In genomic region chr11:120989523-120989922, GRCm38 (mm10) we compare ENCODE assay signal across 8 mouse cellular contexts. TPM values are rescaled to one million over a fixed set of nuclear protein-coding genes. Genes with fewer than 3 reads are reported as not detected.
DNase-seq lines count a peak whose midpoint lies in the region; ATAC-seq and TF ChIP-seq lines count a peak whose summit lies in the region.

No protein-coding gene starts in this region.

- peak overlapping the region; percentile 73 for H3K4me2 ChIP-seq in heart, embryonic 16.5 days (ENCODE audit: low read depth, low read length)
- peak overlapping the region; percentile 97 for H3K4me2 ChIP-seq in forebrain, embryonic 16.5 days (ENCODE audit: low read length)
- peak overlapping the region; percentile 95 for H3K4me2 ChIP-seq in midbrain, embryonic 11.5 days

- H3K27me3 ChIP-seq in heart, embryonic 16.5 days (ENCODE audit: control insufficient read depth, insufficient read depth, low read length), result no peaks in the 10 kb centered on the region
- no peaks in the 10 kb centered on the region for H3K27me3 ChIP-seq in forebrain, embryonic 16.5 days (replicated peaks; ENCODE audit: control insufficient read depth, insufficient read depth, low read length)
- H3K27me3 ChIP-seq in midbrain, embryonic 11.5 days (ENCODE audit: control insufficient read depth, insufficient read depth, low read length), result no peaks in the 10 kb centered on the region

- intact Hi-C loops in heart, postnatal 36 days (cut with DNase I), result loop anchor here (5.0 kb wide), 1 partner anchor 37 kb away; no protein-coding TSS in a partner anchor
- intact Hi-C loops in gastrocnemius, postnatal 36 days (cut with DNase I), result no loop called here

- ATAC-seq in heart, embryonic 16.5 days (replicated peaks; ENCODE audit: extremely low read depth, insufficient read depth, low FRiP score), result no peak
- no peak for ATAC-seq in forebrain, embryonic 16.5 days
- ATAC-seq in midbrain, embryonic 11.5 days (ENCODE audit: low FRiP score), result no peak

- 12% methylated on average over 1 of the region's 1 CpGs for WGBS in heart, embryonic 16.5 days
- whole genome bisulfite sequencing in forebrain, embryonic 16.5 days, result 25% methylated on average over 1 of the region's 1 CpGs
- 50% methylated on average over 1 of the region's 1 CpGs for WGBS in midbrain, embryonic 11.5 days

- H3K4me1 ChIP-seq in heart, embryonic 16.5 days (ENCODE audit: control insufficient read depth, insufficient read depth, low read length), result peaks cover 55% of the 10 kb centered on the region
- peaks cover 0 to 9% of the 10 kb centered on the region in 2 experiments; a peak in 1 of 4 replicates for H3K4me1 ChIP-seq in ES-E14 (ENCODE audit: control insufficient read depth in 2 of 2, insufficient read depth in 2 of 2, low read length in 2 of 2, poor library complexity in 1 of 2)
- H3K4me1 ChIP-seq in forebrain, embryonic 16.5 days (replicated peaks; ENCODE audit: control insufficient read depth, insufficient read depth, low read length), result peaks cover 38% of the 10 kb centered on the region
- H3K4me1 ChIP-seq in midbrain, embryonic 11.5 days (ENCODE audit: control insufficient read depth, insufficient read depth, low read length), result peaks cover 21% of the 10 kb centered on the region

- in situ Hi-C loops in ES-E14 (cut with MboI; ENCODE audit: low sequenced_read_pairs in 2 of 2, unreplicated experiment in 2 of 2), result no loop called here

- H3K9me3 ChIP-seq in heart, embryonic 16.5 days (replicated peaks; ENCODE audit: control insufficient read depth, low read length), result no peaks in the 10 kb centered on the region
- no peaks in the 10 kb centered on the region for H3K9me3 ChIP-seq in ES-E14 (ENCODE audit: control insufficient read depth, insufficient read depth, low read depth, low read length)
- no peaks in the 10 kb centered on the region for H3K9me3 ChIP-seq in forebrain, embryonic 16.5 days (ENCODE audit: control insufficient read depth, low read length)
- H3K9me3 ChIP-seq in midbrain, embryonic 11.5 days (ENCODE audit: control insufficient read depth, low read length), result no peaks in the 10 kb centered on the region

- H3K27ac ChIP-seq in heart, embryonic 16.5 days (ENCODE audit: low read length), result no peak overlapping the region; the same call in 1 of the 2 replicates
- no peak overlapping the region for H3K27ac ChIP-seq in ES-E14 (ENCODE audit: insufficient read depth, low read depth, low read length, poor library complexity, severe bottlenecking)
- H3K27ac ChIP-seq in forebrain, embryonic 16.5 days (ENCODE audit: low read length), result peak overlapping the region; percentile 93; the same call in 1 of the 2 replicates
- H3K27ac ChIP-seq in midbrain, embryonic 11.5 days (ENCODE audit: low read depth, low read length), result no peak overlapping the region

- H3K9ac ChIP-seq in heart, embryonic 16.5 days (ENCODE audit: low read length), result peak overlapping the region; percentile 99
- H3K9ac ChIP-seq in ES-E14 (ENCODE audit: insufficient read depth, low read depth, low read length, poor library complexity, severe bottlenecking), result peak overlapping the region; percentile 55; the same call in 1 of the 2 replicates
- H3K9ac ChIP-seq in forebrain, embryonic 16.5 days (replicated peaks; ENCODE audit: low read depth, low read length), result peak overlapping the region; percentile 100
- H3K9ac ChIP-seq in midbrain, embryonic 11.5 days (ENCODE audit: low read length), result peak overlapping the region; percentile 100

- DNase-seq in heart, postnatal 36 days, result no peak
- no peak for DNase-seq in ES-E14 (ENCODE audit: low read depth, low spot score)
- DNase-seq in midbrain, embryonic 11.5 days (ENCODE audit: low spot score, missing footprints), result peak; percentile 88
- DNase-seq in gastrocnemius, postnatal 36 days, result no peak
- no peak for DNase-seq in adrenal gland, adult 8-10 months
- DNase-seq in Muller cell, postnatal 12 days (ENCODE audit: inconsistent ontology term), result no peak

- peaks cover 6% of the 10 kb centered on the region; the same call in 1 of the 2 replicates for H3K36me3 ChIP-seq in heart, embryonic 16.5 days (ENCODE audit: control insufficient read depth, insufficient read depth)
- H3K36me3 ChIP-seq in ES-E14 (ENCODE audit: control insufficient read depth, insufficient read depth, low read length, poor library complexity, severe bottlenecking), result peaks cover 11% of the 10 kb centered on the region; the same call in 1 of the 2 replicates
- 0 out of 2 replicates have a peak, but pooled peaks cover 2% of the 10 kb centered on the region for H3K36me3 ChIP-seq in forebrain, embryonic 16.5 days (ENCODE audit: control insufficient read depth, insufficient read depth)
- H3K36me3 ChIP-seq in midbrain, embryonic 11.5 days (ENCODE audit: control insufficient read depth, insufficient read depth, low read length), result peaks cover 4% of the 10 kb centered on the region; the same call in 1 of the 2 replicates

- peak overlapping the region; percentile 89 for H3K4me3 ChIP-seq in heart, embryonic 16.5 days (ENCODE audit: low read length)
- H3K4me3 ChIP-seq in ES-E14 (ENCODE audit: insufficient read depth in 1 of 2, low read depth in 1 of 2, low read length in 2 of 2, poor library complexity in 1 of 2, severe bottlenecking in 1 of 2), result peak overlapping the region; percentile 95 to 98
- H3K4me3 ChIP-seq in forebrain, embryonic 16.5 days (replicated peaks; ENCODE audit: low read length), result peak overlapping the region; percentile 92
- H3K4me3 ChIP-seq in midbrain, embryonic 11.5 days (ENCODE audit: low read depth, low read length), result peak overlapping the region; percentile 80

TF ChIP-seq in ES-E14, 5 proteins besides CTCF, POLR2A, EP300 and RAD21:
- TF ChIP-seq ZNF384 (IDR thresholded peaks at IDR 0.05; ENCODE audit: low read depth, low read length), result no peak
- no peak for TF ChIP-seq CHD2 (IDR thresholded peaks at IDR 0.05; ENCODE audit: low read depth, low read length)
- no peak for TF ChIP-seq MAFK (IDR thresholded peaks at IDR 0.05; ENCODE audit: insufficient read depth, low read depth, low read length)
- no peak for TF ChIP-seq HCFC1 (IDR thresholded peaks at IDR 0.05; ENCODE audit: borderline replicate concordance, insufficient read depth, low read length)
- TF ChIP-seq ZC3H11A (IDR thresholded peaks at IDR 0.05; ENCODE audit: borderline replicate concordance, low read depth, low read length), result no peak

RNA-seq across cellular contexts. Expression of gene Csnk1d, which starts 1.6 kb away (rescaled TPM):
- polyA plus RNA-seq in heart, embryonic 16.5 days (2015; fragmentation: Nextera tagmentation; extraction: Ambion mirVana), result 68.8 and 76.1 TPM in 2 replicates
- total RNA-seq in heart, postnatal 36 days (2021), result 10 to 100 TPM; 57.9 to 64.8 TPM
- 50.8 and 60.7 TPM in 2 replicates for total RNA-seq in ES-E14 (2012; rRNA removed)
- polyA plus RNA-seq in forebrain, embryonic 16.5 days (2015; fragmentation: Nextera tagmentation; extraction: Ambion mirVana), result 146 and 149 TPM in 2 replicates
- 60.9 and 71.3 TPM in 2 replicates for polyA plus RNA-seq in midbrain, embryonic 11.5 days (2014; fragmentation: Nextera tagmentation; extraction: Ambion mirVana)
- 10 to 100 TPM; 51.6 to 54.5 TPM for total RNA-seq in gastrocnemius, postnatal 36 days (2021)
- 100 to 1,000 TPM; 117 to 145 (median 136) TPM for total RNA-seq in adrenal gland, adult 8-10 months (2022)

RNA-seq across cellular contexts. Expression of gene Slc16a3, which starts 41.2 kb away (rescaled TPM):
- 164 and 206 TPM in 2 replicates for polyA plus RNA-seq in heart, embryonic 16.5 days (2015; fragmentation: Nextera tagmentation; extraction: Ambion mirVana)
- 1 to 10 TPM; 1.3 to 1.9 TPM for total RNA-seq in heart, postnatal 36 days (2021)
- 261 and 568 TPM in 2 replicates for total RNA-seq in ES-E14 (2012; rRNA removed)
- polyA plus RNA-seq in forebrain, embryonic 16.5 days (2015; fragmentation: Nextera tagmentation; extraction: Ambion mirVana), result 7.7 and 9.5 TPM in 2 replicates
- polyA plus RNA-seq in midbrain, embryonic 11.5 days (2014; fragmentation: Nextera tagmentation; extraction: Ambion mirVana), result 24.1 and 30.4 TPM in 2 replicates
- total RNA-seq in gastrocnemius, postnatal 36 days (2021), result 100 to 1,000 TPM; 365 to 521 TPM
- total RNA-seq in adrenal gland, adult 8-10 months (2022), result 1 to 10 TPM in 3 of 4 experiments, under 1 TPM in 1; 0.55 to 1.7 (median 1.5) TPM

RNA-seq across cellular contexts. Expression of gene Cd7, which starts 49.7 kb away (rescaled TPM):
- 2.3 and 3.7 TPM in 2 replicates for polyA plus RNA-seq in heart, embryonic 16.5 days (2015; fragmentation: Nextera tagmentation; extraction: Ambion mirVana)
- total RNA-seq in heart, postnatal 36 days (2021), result under 1 TPM; 0.38 to 0.61 TPM
- 0.27 and 0.63 TPM in 2 replicates for total RNA-seq in ES-E14 (2012; rRNA removed)
- polyA plus RNA-seq in forebrain, embryonic 16.5 days (2015; fragmentation: Nextera tagmentation; extraction: Ambion mirVana), result not detected in 2 replicates
- not detected in 2 replicates for polyA plus RNA-seq in midbrain, embryonic 11.5 days (2014; fragmentation: Nextera tagmentation; extraction: Ambion mirVana)
- total RNA-seq in gastrocnemius, postnatal 36 days (2021), result not detected
- total RNA-seq in adrenal gland, adult 8-10 months (2022), result 1 to 10 TPM in 1 of 4 experiments, under 1 TPM in 3; 0.56 to 1.0 (median 0.74) TPM

RNA-seq across cellular contexts. Expression of gene Ccdc57, which starts 56.9 kb away (rescaled TPM):
- 4.0 and 4.5 TPM in 2 replicates for polyA plus RNA-seq in heart, embryonic 16.5 days (2015; fragmentation: Nextera tagmentation; extraction: Ambion mirVana)
- 1 to 10 TPM in 1 of 2 experiments, under 1 TPM in 1; 0.79 to 1.6 TPM for total RNA-seq in heart, postnatal 36 days (2021)
- 1.8 and 3.0 TPM in 2 replicates for total RNA-seq in ES-E14 (2012; rRNA removed)
- 7.3 and 8.8 TPM in 2 replicates for polyA plus RNA-seq in forebrain, embryonic 16.5 days (2015; fragmentation: Nextera tagmentation; extraction: Ambion mirVana)
- polyA plus RNA-seq in midbrain, embryonic 11.5 days (2014; fragmentation: Nextera tagmentation; extraction: Ambion mirVana), result 4.3 and 4.5 TPM in 2 replicates
- 1 to 10 TPM; 4.1 to 4.9 TPM for total RNA-seq in gastrocnemius, postnatal 36 days (2021)
- 10 to 100 TPM in 3 of 4 experiments, 1 to 10 TPM in 1; 9.9 to 24.5 (median 15.1) TPM for total RNA-seq in adrenal gland, adult 8-10 months (2022)

Comparison
In these comparisons a context has a peak if more than half of its experiments do, and no peak if none do; other contexts are left out.
1. RNA of gene Slc16a3, which starts 41.2 kb away (total RNA-seq): 365 to 521 TPM in gastrocnemius, postnatal 36 days and 261 to 568 TPM in ES-E14; 1.3 to 1.9 TPM in heart, postnatal 36 days and 0.55 to 1.7 TPM in adrenal gland, adult 8-10 months; every median in the first group is over 10 times any median in the second.
2. Peak in every context shown above with its lines, with median percentiles within 50 percentile points of each other: H3K4me2 ChIP-seq, H3K4me3 ChIP-seq and H3K9ac ChIP-seq.